Mouse (Mus musculus): Measurements from ENCODE around the gene Sypl2.

DNA sequence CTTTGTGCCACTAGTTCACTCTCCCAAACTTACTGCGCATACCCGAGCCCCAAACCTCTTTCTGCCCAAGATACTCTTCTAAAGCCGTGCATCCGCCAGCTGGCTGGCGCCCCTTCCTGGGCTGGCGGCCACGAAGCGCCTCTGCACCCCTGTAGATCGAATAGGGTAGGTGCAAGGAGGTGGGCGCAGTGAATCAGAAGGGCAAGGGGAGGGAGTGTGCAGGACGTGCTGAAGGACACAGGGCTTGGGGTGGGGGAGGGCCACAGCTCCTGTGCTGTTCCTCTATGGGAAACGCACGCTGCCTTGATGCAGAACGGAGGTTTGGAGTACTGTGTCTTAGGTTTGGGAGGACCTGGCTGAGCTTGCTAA lies 15.7 kb downstream of the Sypl2 start, which contains the start of gene Atxn7l2:
- TF ChIP-seq CTCF (IDR thresholded peaks at IDR 0.05 in 2 of 3, conservative IDR thresholded peaks at IDR 0.05 in 1 of 3; ENCODE audit: control insufficient read depth in 1 of 3, insufficient read depth in 1 of 3, low read depth in 2 of 3, low read length in 3 of 3, poor library complexity in 1 of 3, severe bottlenecking in 1 of 3) (peak in 2 of 3 experiments; percentile 34 to 45; a peak in 4 of 6 replicates), POLR2A (IDR thresholded peaks at IDR 0.05; ENCODE audit: control insufficient read depth in 1 of 2, insufficient read depth in 1 of 2, low read depth in 1 of 2, low read length in 2 of 2, poor library complexity in 1 of 2) (no peak), POLR2AphosphoS5 (IDR thresholded peaks at IDR 0.05; ENCODE audit: borderline replicate concordance, low read depth, low read length) (no peak), ELF1 (IDR thresholded peaks at IDR 0.05; ENCODE audit: low read depth, low read length) (no peak), MAX (IDR thresholded peaks at IDR 0.05; ENCODE audit: low read length) (no peak), ZNF384 (IDR thresholded peaks at IDR 0.05; ENCODE audit: low read depth, low read length) (no peak)
